Mouse (Mus musculus): ENCODE measurements at regions not wholly inside any gene's neighbourhood (a gene's known extent, or its start where the extent isn't known, plus 50 kb on each side); places are given as distances from the start of the nearest gene placed in this dataset.
"Not testable (repeated sequence)": the region's sequence is repeated elsewhere in the genome, so short reads cannot be mapped to it uniquely, and the experiment has no call there.

- no peak for DNase-seq (ENCODE audit: low spot score)
These were observed 184.4 kb downstream of the Mat2b start for GRCm38 (mm10) chr11:40510325-40511239.

DNA sequence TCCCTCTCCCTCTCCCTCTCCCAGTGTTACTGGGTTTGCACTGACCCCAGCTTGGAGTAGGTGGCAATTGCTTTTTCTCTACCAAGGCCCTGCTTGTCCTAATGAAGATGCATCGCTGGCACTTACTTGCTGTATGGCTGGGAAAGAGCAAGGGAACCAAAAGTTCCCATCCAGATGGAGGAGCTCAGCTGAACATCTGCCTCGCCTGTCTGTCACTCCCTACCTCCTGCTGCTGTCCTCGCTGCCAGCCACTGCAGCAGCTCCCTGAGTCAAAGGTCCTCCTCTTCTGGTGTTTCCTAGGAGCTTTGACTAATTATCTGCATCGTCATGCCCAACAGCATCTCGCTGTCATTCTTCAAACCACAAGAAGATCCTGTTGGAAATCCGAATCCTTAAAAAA is 203.4 kb downstream of the Mat2b start:
- DNase-seq (ENCODE audit: low spot score), result no peak

DNA sequence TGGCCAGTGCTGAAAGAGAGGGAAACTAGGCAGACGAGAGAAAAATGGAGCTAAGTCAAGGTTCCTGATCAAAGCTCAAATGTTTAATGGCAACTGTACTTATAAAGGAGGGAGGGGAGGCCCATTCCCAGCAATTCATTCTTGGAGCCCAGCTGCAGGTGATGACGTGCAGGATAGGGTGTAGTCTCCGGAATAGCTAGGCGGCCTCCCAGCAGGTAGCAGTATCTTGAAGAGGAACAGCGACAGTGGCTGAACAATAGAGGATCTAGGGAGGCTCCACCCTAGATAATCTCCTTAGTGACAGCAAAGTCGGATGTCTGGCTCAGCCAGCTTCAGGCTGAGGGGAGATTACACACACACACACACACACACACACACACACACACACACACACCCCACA is 216.8 kb downstream of the Mat2b start:
- DNase-seq (ENCODE audit: low spot score), result not testable (repeated sequence)

- DNase-seq (ENCODE audit: low spot score), result no peak
These were observed 217.7 kb downstream of the Mat2b start for GRCm38 (mm10) chr11:40477294-40477693.

GRCm38 (mm10) chr11:40469080-40469705 is 225.8 kb downstream of the Mat2b start:
- DNase-seq (ENCODE audit: low spot score), result no peak

DNA sequence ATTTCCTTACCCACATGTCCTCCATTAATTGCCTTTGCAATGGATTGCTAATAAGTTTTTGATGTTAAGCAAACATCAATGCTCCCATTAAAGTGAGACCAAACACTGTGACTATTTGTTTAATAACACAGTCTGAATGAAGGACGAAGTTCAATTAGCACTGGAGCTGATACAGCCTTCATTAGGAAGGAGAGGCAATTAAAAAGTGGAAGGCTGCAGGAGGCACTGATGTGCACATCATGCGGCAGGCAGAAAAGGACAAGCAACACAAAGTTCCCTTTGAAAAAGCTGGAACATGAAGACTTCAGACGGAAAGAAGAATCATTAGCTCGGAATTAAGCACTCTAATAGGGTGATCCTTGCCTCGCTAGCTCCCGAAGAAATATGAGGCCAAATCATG is 238.4 kb downstream of the Mat2b start:
- DNase-seq (ENCODE audit: low spot score), result no peak

DNA sequence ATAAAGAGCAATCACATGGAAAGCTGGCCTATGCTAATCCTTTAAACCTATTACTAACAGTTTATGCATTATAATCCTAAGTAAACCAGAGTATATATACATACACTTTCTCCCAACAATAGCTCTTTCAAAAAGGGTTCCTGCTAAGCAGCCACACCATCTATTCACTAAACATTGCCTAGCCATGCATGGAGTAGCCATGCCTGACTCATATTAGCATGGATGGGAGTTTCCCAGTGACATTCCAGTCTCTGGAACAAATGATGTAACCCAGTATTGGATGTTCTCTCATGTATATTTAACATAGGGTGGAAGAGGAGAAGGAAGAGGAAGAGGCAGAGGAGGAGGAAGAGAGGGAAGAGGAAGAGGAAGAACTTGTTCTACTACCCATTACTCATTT is 240.0 kb downstream of the Mat2b start:
- not testable (repeated sequence) for DNase-seq (ENCODE audit: low spot score)

DNA sequence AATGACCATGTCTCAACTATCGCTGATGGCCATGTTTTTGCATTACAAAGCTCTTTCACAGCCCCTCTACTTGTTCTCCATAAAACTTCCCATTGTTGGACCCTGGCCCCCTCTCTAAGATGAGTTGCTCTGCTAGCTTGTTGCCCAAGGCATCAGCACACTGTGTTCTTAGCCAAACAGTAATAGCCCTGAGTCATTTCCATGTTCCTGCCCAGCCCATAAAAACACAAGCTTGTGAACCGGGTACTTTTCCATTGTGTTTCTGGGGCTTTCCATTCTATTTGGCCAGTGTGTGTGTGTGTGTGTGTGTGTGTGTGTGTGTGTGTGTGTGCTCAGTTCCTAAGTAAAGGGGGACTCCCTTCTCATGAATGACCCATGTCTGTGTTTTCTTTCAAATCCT is 248.2 kb downstream of the Mat2b start:
- DNase-seq (ENCODE audit: low spot score), result no peak

DNA sequence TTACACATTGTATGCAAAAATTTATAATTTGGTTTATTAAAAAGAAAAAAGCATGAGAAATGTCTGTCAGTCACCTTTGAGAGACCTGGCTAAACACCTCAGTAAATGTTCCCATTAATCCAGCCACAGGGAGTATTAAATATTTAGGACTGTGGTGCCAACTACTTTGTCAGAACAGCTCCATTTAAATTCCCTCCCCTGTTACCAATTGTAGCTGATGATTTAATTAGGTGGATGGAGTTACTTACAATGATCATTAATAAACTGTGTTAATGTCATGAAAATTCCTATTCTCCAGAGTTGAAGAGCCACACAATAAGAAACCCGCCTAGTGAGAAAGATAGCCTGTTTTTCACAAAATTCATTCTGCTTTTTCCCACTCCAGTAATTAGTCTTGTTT is 261.0 kb downstream of the Mat2b start:
- DNase-seq (ENCODE audit: low spot score), result no peak

DNA sequence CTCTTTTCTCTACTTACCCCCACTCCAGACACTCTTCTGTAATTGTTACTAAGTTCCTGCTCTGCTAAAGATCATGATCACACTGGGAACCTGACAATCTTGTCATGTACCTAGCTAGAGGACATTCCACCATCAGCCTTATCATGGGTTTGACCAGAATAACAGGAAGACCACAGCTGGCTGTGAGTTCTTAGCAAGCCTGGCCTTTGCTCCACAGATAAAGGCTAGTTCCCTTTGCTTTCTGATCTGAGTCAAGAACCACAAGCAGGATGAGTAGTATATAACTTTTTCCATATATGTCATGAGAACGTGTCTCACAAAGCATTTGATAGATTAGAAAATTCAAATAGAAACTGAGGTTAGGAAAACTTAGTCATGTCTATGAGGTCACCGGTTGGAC is 266.1 kb downstream of the Mat2b start:
- DNase-seq (ENCODE audit: low spot score), result no peak

- DNase-seq (ENCODE audit: low spot score), result no peak
These were observed 270.7 kb downstream of the Mat2b start for GRCm38 (mm10) chr11:40424316-40424715.

- DNase-seq (ENCODE audit: low spot score), result no peak
These were observed 287.4 kb downstream of the Mat2b start for GRCm38 (mm10) chr11:40407571-40407970.

GRCm38 (mm10) chr11:40402249-40402648 is 292.8 kb downstream of the Mat2b start:
- no peak for DNase-seq (ENCODE audit: low spot score)

GRCm38 (mm10) chr11:40397453-40398104 is 297.4 kb downstream of the Mat2b start:
- DNase-seq (ENCODE audit: low spot score), result no peak

- DNase-seq (ENCODE audit: low spot score), result no peak
These were observed 299.7 kb downstream of the Mat2b start for GRCm38 (mm10) chr11:40395331-40395730.

GRCm38 (mm10) chr11:40394864-40395266 is 300.1 kb downstream of the Mat2b start:
- DNase-seq (ENCODE audit: low spot score), result no peak

GRCm38 (mm10) chr11:40394283-40394758 is 300.7 kb downstream of the Mat2b start:
- DNase-seq (ENCODE audit: low spot score), result no peak

DNA sequence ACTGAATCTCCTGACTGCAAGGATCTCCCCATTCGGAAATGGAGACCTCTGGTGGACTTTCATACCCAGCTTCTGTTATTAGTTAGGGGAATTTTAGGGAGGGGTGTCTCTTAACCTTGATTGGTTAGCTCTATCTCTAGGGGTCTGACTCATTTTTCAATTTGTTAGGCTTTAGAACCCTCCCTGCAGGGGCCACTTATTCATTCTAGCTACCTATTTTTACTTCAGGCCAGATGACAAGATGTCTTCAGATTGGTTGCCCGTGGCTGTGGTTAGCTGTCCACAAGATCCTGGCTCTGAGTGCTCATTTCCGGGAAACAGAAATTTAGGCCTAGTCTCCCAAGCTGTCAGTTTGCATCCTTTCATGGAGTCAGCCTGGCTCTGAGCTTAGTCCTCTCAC is 314.3 kb downstream of the Mat2b start:
- no peak for DNase-seq (ENCODE audit: low spot score)

GRCm38 (mm10) chr11:40371696-40372095 is 323.3 kb downstream of the Mat2b start:
- no peak for DNase-seq (ENCODE audit: low spot score)

- DNase-seq (ENCODE audit: low spot score), result no peak
These were observed 328.4 kb downstream of the Mat2b start for GRCm38 (mm10) chr11:40366573-40366972.

DNA sequence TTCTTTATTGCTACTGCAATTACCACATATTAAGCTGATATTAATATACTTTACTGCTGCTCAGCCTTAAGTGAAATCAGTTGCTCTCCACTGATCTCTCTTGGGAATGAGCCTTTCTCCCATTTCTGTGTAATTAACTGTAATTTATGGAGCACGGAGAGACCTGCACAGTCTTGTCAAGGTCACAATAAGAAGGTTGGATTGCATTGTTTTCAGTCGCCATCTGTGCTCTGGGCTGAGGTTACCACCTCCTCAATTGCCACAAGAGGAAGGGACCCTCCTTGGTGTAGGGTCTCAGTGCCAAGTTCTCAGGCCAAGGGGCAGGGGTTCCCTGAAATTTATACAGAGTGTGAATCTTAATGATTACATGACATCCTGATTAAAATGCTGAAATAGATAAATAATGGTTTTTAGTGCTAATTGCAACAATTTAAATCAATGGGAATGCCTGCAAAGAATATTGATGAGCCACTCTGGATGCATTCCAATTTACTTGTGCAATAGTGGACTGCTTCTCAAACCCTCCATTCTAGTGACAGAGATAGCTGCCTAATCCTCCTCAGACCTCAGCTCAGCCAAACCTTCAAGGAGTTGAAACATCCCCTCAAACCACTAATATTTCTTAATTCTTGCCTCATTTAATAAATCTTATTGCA is 332.3 kb downstream of the Mat2b start:
- DNase-seq (ENCODE audit: low spot score), result no peak
